Mouse (Mus musculus) CH12.LX (cell line): ENCODE data around the gene Serpinc1. TPM values are rescaled to one million over a fixed set of nuclear protein-coding genes. Genes with fewer than 3 reads are reported as not detected.

Source experiments
- DNase-seq: peaks from one replicate; pipeline ENCODE4 v3.0.0-alpha.2; 2013; ENCODE audit errors: extremely low read depth
- H3K27ac ChIP-seq: 2 replicates; pipeline ENCODE4 v1.5.1; 2012; ENCODE audit warnings: low read depth, mild to moderate bottlenecking, control low read depth, moderate library complexity; ENCODE audit not compliant: insufficient read depth
- H3K27me3 ChIP-seq: replicated peaks from 2 replicates; pipeline ENCODE3; 2012; ENCODE audit warnings: inconsistent platforms
- H3K36me3 ChIP-seq, 2 experiments: replicated peaks in 1 of 2; 2 replicates each; pipeline versions ENCODE3 to v1.6.1; 2012; ENCODE audit warnings: inconsistent platforms in 1 of 2, low read length in 1 of 2, mild to moderate bottlenecking in 1 of 2, mixed read lengths in 1 of 2, moderate library complexity in 1 of 2; ENCODE audit not compliant: control insufficient read depth in 1 of 2, insufficient read depth in 1 of 2
- H3K4me1 ChIP-seq, 2 experiments: 2 replicates each; pipeline ENCODE4 v1.6.1; 2012; ENCODE audit warnings: inconsistent platforms in 1 of 2, moderate library complexity in 1 of 2; ENCODE audit not compliant: insufficient read depth in 2 of 2, control insufficient read depth in 1 of 2
- H3K4me2 ChIP-seq: 2 replicates; pipeline ENCODE4 v1.6.1; 2012; ENCODE audit warnings: low read depth, mild to moderate bottlenecking, control low read depth; ENCODE audit not compliant: poor library complexity, insufficient read depth, severe bottlenecking
- H3K4me3 ChIP-seq, 3 experiments: fragments of 150-350 bp in 1 of 3; sonication (generic) in 1 of 3; replicated peaks in 1 of 3; 2 replicates each; pipeline versions ENCODE3 to v1.5.1; 2011 to 2012; ENCODE audit warnings: low read depth in 2 of 3, low read length in 2 of 3, mild to moderate bottlenecking in 2 of 3, moderate library complexity in 2 of 3, control low read depth in 1 of 3, improper control_type of control experiment in 1 of 3, inconsistent platforms in 1 of 3, mixed read lengths in 1 of 3; ENCODE audit not compliant: poor library complexity in 1 of 3
- H3K79me2 ChIP-seq: replicated peaks from 2 replicates; pipeline ENCODE4 v1.6.1; 2012; ENCODE audit warnings: mild to moderate bottlenecking, moderate library complexity; ENCODE audit not compliant: control insufficient read depth, poor library complexity, insufficient read depth, severe bottlenecking; ENCODE audit errors: extremely low read depth
- H3K9ac ChIP-seq: 2 replicates; pipeline ENCODE4 v1.6.1; 2012; ENCODE audit warnings: low read depth, mild to moderate bottlenecking, control low read depth, moderate library complexity; ENCODE audit not compliant: insufficient read depth
- H3K9me3 ChIP-seq: replicated peaks from 2 replicates; pipeline ENCODE3; 2012; ENCODE audit warnings: low read length, inconsistent platforms, mixed read lengths
- BHLHE40 ChIP-seq: IDR thresholded peaks from 2 replicates; pipeline ENCODE4 v1.6.1; 2011; ENCODE audit warnings: mild to moderate bottlenecking, low read depth, low read length, improper control_type of control experiment
- CTCF ChIP-seq, 2 experiments: IDR thresholded peaks in 1 of 2; conservative IDR thresholded peaks in 1 of 2; 2 replicates each; pipeline ENCODE4 v1.5.1; 2011 to 2012; ENCODE audit warnings: low read depth in 2 of 2, low read length in 2 of 2, improper control_type of control experiment in 1 of 2, inconsistent platforms in 1 of 2, mild to moderate bottlenecking in 1 of 2, moderate library complexity in 1 of 2
- ELF1 ChIP-seq: IDR thresholded peaks from 2 replicates; pipeline ENCODE4 v1.6.1; 2014; ENCODE audit warnings: low read depth, mild to moderate bottlenecking, inconsistent platforms, low read length, improper control_type of control experiment
- ETS1 ChIP-seq: conservative IDR thresholded peaks from 2 replicates; pipeline ENCODE4 v1.6.1; 2012; ENCODE audit warnings: low read depth, mild to moderate bottlenecking, inconsistent platforms, low read length, improper control_type of control experiment, moderate library complexity
- GABPA ChIP-seq: IDR thresholded peaks from 2 replicates; pipeline ENCODE4 v1.6.1; 2012; ENCODE audit warnings: low read depth, low read length, improper control_type of control experiment, inconsistent platforms; ENCODE audit not compliant: insufficient replicate concordance
- HCFC1 ChIP-seq: IDR thresholded peaks from 2 replicates; pipeline ENCODE4 v1.6.1; 2012; ENCODE audit warnings: low read depth, mild to moderate bottlenecking, inconsistent platforms, low read length, improper control_type of control experiment
- IRF4 ChIP-seq: IDR thresholded peaks from 2 replicates; pipeline ENCODE4 v1.6.1; 2014; ENCODE audit warnings: low read depth, mild to moderate bottlenecking, inconsistent platforms, low read length, improper control_type of control experiment
- JUN ChIP-seq: IDR thresholded peaks from 2 replicates; pipeline ENCODE4 v1.6.1; 2011; ENCODE audit warnings: low read depth, mild to moderate bottlenecking, low read length, improper control_type of control experiment, moderate library complexity; ENCODE audit not compliant: insufficient read depth
- MAZ ChIP-seq: IDR thresholded peaks from 2 replicates; pipeline ENCODE4 v1.6.1; 2012; ENCODE audit warnings: low read depth, mild to moderate bottlenecking, inconsistent platforms, low read length, improper control_type of control experiment, moderate library complexity
- MEF2A ChIP-seq: IDR thresholded peaks from 2 replicates; pipeline ENCODE4 v1.6.1; 2014; ENCODE audit warnings: low read depth, mild to moderate bottlenecking, inconsistent platforms, low read length, improper control_type of control experiment, borderline replicate concordance
- MXI1 ChIP-seq: IDR thresholded peaks from 2 replicates; pipeline ENCODE4 v1.6.1; 2011; ENCODE audit warnings: mild to moderate bottlenecking, low read depth, low read length, improper control_type of control experiment
- PAX5 ChIP-seq: IDR thresholded peaks from 2 replicates; pipeline ENCODE4 v1.6.1; 2012; ENCODE audit warnings: low read length, inconsistent platforms, mixed read lengths
- POLR2A ChIP-seq: IDR thresholded peaks from 2 replicates; pipeline ENCODE4 v1.6.1; 2011; ENCODE audit warnings: low read depth, mild to moderate bottlenecking, improper control_type of control experiment, low read length
- POLR2AphosphoS2 ChIP-seq: IDR thresholded peaks from 2 replicates; pipeline ENCODE4 v1.6.1; 2011; ENCODE audit warnings: low read depth, low read length, improper control_type of control experiment
- RCOR1 ChIP-seq: conservative IDR thresholded peaks from 2 replicates; pipeline ENCODE4 v1.6.1; 2012; ENCODE audit warnings: low read depth, mild to moderate bottlenecking, inconsistent platforms, low read length, improper control_type of control experiment
- SMC3 ChIP-seq: IDR thresholded peaks from 2 replicates; pipeline ENCODE4 v1.6.1; 2011; ENCODE audit warnings: low read depth, low read length, improper control_type of control experiment
- TBP ChIP-seq: conservative IDR thresholded peaks from 2 replicates; pipeline ENCODE4 v1.6.1; 2011; ENCODE audit warnings: low read depth, low read length, improper control_type of control experiment
- UBTF ChIP-seq: IDR thresholded peaks from 2 replicates; pipeline ENCODE4 v1.6.1; 2012; ENCODE audit warnings: low read depth, mild to moderate bottlenecking, inconsistent platforms, low read length, improper control_type of control experiment, moderate library complexity
- USF2 ChIP-seq: conservative IDR thresholded peaks from 2 replicates; pipeline ENCODE4 v1.6.1; 2011; ENCODE audit warnings: low read depth, low read length, improper control_type of control experiment
- ZC3H11A ChIP-seq: IDR thresholded peaks from 2 replicates; pipeline ENCODE4 v1.6.1; 2012; ENCODE audit warnings: low read depth, mild to moderate bottlenecking, inconsistent platforms, low read length, improper control_type of control experiment
- ZNF384 ChIP-seq: IDR thresholded peaks from 2 replicates; pipeline ENCODE4 v1.6.1; 2012; ENCODE audit warnings: low read depth, low read length, improper control_type of control experiment, inconsistent platforms
- dilution Hi-C: fragments of 300-500 bp; cut with MboI; formaldehyde crosslinking; loops from 2 replicates; pipeline ENCODE4 v1.14.3; 2020; ENCODE audit warnings: low sequenced_read_pairs; ENCODE audit not compliant: extremely low pct_unique_long_range_greater_than_20kb, extremely low pct_ligation_motif_present
- in situ Hi-C: fragments of 300-500 bp; cut with MboI; formaldehyde crosslinking; loops from 3 replicates; pipeline ENCODE4 v1.14.3; 2019; ENCODE audit warnings: low sequenced_read_pairs, low pct_ligation_motif_present, low pct_unique_long_range_greater_than_20kb, mixed read lengths
- polyA plus RNA-seq: library from polyadenylated mRNA; unstranded; fragments of >175 nt; gene quantifications from 2 replicates; pipeline ENCODE4 v1.2.1, GENCODE M21; 2012; ENCODE audit warnings: low read depth; ENCODE audit not compliant: insufficient read length
- total RNA-seq, 2 experiments: library from RNA; depleted of rRNA; stranded (reverse); fragments of 300-350 nt in 1 of 2; fragments of >200 nt in 1 of 2; gene quantifications; 2 replicates each; pipeline ENCODE4 v1.2.3; 2012 to 2014

Gene Serpinc1
- total and polyA plus RNA-seq, 3 experiments: 149 to 204 (median 202) TPM

DNA sequence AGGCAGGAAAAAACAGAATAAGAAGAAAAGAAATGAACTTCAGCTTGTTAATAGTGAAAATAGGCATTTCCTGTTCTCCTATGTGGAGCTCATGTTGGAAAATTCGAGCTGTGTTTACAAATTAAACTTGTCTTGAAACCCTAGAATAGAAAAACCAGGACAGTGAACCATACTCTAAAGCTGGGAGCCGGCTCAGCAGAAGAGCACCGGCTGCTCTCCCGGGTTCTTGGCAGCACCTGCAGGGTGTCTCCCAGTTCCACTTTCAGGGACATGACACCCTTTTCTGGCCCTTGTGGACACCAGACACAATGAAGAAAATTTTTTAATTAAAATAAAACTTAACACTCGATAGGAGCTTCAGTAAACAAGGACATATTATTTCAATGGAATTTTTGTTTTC is 9.7 kb upstream of the Serpinc1 start:
- dilution Hi-C loops: no loop called here
- no peak overlapping the region for H3K27ac ChIP-seq

DNA sequence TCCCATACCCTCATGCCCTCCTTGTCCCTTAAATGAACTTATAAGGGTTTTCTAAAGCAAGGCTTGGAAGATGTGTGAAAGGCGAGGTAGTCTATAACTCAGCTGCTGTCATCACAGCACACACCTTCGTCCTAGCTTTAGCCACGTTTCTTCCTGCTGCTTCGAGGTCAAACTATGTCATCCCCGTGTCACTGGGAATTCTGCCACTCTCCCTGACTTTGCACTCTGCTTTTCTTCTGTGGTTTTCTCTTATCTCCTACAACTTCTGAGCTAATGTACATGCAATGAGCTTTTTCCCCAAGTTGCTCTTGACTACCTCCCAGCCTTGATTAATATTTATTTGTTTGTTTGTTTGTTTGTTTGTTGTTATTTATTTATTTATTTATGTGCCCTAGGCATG is 1.6 kb downstream of the Serpinc1 start:
- Histone ChIP-seq H3K36me3 (peaks cover 6% of the 10 kb centered on the region in 2 experiments), H3K27ac (no peak overlapping the region), H3K4me1 (peaks cover 15 to 34% of the 10 kb centered on the region in 2 experiments), H3K9me3 (no peaks in the 10 kb centered on the region), H3K79me2 (peaks cover 3% of the 10 kb centered on the region; the same call in 1 of the 2 replicates), H3K9ac (no peak overlapping the region), H3K4me2 (no peak overlapping the region), H3K4me3 (no peak overlapping the region), H3K27me3 (no peaks in the 10 kb centered on the region)
- TF ChIP-seq ZC3H11A (no peak), IRF4 (no peak), CTCF (conservative IDR thresholded peaks at IDR 0.05 in 1 of 2, IDR thresholded peaks at IDR 0.05 in 1 of 2; ENCODE audit: low read depth in 2 of 2, low read length in 2 of 2) (no peak), TBP (no peak), USF2 (no peak), POLR2A (no peak), UBTF (no peak), MAZ (no peak), MXI1 (no peak), SMC3 (no peak), PAX5 (no peak), ZNF384 (no peak), RCOR1 (no peak), MEF2A (no peak), ELF1 (no peak), GABPA (no peak)
- dilution Hi-C loops (no loop called here), in situ Hi-C loops (no loop called here)
- DNase-seq: no peak

More for the DNA sequence above, 9.7 kb upstream of the Serpinc1 start:
- TF ChIP-seq ELF1 (no peak), CTCF (conservative IDR thresholded peaks at IDR 0.05 in 1 of 2, IDR thresholded peaks at IDR 0.05 in 1 of 2; ENCODE audit: low read depth in 2 of 2, low read length in 2 of 2) (no peak), GABPA (no peak), BHLHE40 (no peak), POLR2AphosphoS2 (no peak), ETS1 (no peak), HCFC1 (no peak), JUN (no peak)
- in situ Hi-C loops: no loop called here
- no peaks in the 10 kb centered on the region for H3K9me3 ChIP-seq
- H3K4me3 ChIP-seq: no peak overlapping the region
- H3K4me2 ChIP-seq: no peak overlapping the region
- no peak overlapping the region for H3K9ac ChIP-seq
- peaks cover 0 to 29% of the 10 kb centered on the region in 2 experiments; a peak in 2 of 4 replicates for H3K4me1 ChIP-seq
- DNase-seq: no peak
- H3K79me2 ChIP-seq: no peaks in the 10 kb centered on the region
- peaks cover 20 to 66% of the 10 kb centered on the region in 2 experiments for H3K36me3 ChIP-seq
- no peaks in the 10 kb centered on the region for H3K27me3 ChIP-seq
